Mouse (Mus musculus) myocyte (in vitro differentiated cells): ENCODE measurements around the gene Nrip2.

Experiments
- CEBPB ChIP-seq: IDR thresholded peaks from 2 replicates; pipeline ENCODE4 v1.6.1; 2011; ENCODE audit warnings: mild to moderate bottlenecking, moderate library complexity; ENCODE audit not compliant: poor library complexity, insufficient read depth, severe bottlenecking
- E2F4 ChIP-seq: IDR thresholded peaks from one replicate; pipeline ENCODE4 v1.6.1; 2011; ENCODE audit warnings: mild to moderate bottlenecking, control low read depth, moderate library complexity; ENCODE audit not compliant: insufficient read depth
- MAX ChIP-seq: IDR thresholded peaks from one replicate; pipeline ENCODE4 v1.6.1; 2011; ENCODE audit warnings: low read depth, mild to moderate bottlenecking, control low read depth
- MYOG ChIP-seq, 3 experiments: IDR thresholded peaks; one replicate each; pipeline ENCODE4 v1.6.1; 2011; ENCODE audit warnings: control low read depth in 2 of 3, low read depth in 2 of 3, mild to moderate bottlenecking in 2 of 3; ENCODE audit not compliant: insufficient read length in 2 of 3, control insufficient read depth in 1 of 3, insufficient read depth in 1 of 3
- POLR2A ChIP-seq: IDR thresholded peaks from one replicate; pipeline ENCODE4 v1.6.1; 2011; ENCODE audit warnings: low read depth, mild to moderate bottlenecking, control low read depth, moderate library complexity; ENCODE audit not compliant: insufficient read length
- USF1 ChIP-seq: IDR thresholded peaks from one replicate; pipeline ENCODE4 v1.6.1; 2011; ENCODE audit warnings: low read depth, mild to moderate bottlenecking, control low read depth, moderate library complexity

DNA sequence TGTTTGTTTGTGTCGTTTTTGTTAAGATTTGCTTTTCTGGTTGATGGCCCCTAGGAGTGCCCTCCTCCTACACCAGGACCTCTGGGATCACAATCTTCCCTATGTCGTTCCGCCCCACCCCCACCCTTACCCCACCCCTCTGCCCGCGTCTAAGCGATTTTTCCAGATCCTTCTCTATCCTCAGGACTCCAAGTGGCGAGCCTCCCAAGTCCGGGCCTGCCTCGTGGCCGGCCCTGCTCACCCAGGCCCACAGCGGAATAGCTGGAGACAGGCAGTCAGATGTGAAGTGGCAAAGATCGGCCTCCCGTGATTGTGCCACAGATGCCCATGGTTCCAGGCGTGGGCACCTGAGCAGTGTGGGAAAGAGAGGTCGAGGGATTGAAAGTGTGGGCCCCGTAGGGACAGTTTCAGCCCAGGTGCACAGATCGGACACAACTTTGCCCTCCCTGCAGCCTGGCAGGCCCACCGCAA, 39.8 kb downstream of the Nrip2 start:
- no peak for TF ChIP-seq POLR2A
- TF ChIP-seq USF1, result no peak
- TF ChIP-seq MAX, result no peak
- TF ChIP-seq E2F4, result no peak
- TF ChIP-seq CEBPB, result no peak
- no peak for TF ChIP-seq MYOG (IDR thresholded peaks at IDR 0.05; ENCODE audit: control insufficient read depth in 1 of 3, insufficient read depth in 1 of 3, insufficient read length in 2 of 3, low read depth in 2 of 3)
